ENCODE assay signal across 8 mouse cellular contexts in genomic region chr17:35590410-35591218, GRCm38 (mm10). TPM values are rescaled to one million over a fixed set of nuclear protein-coding genes. Genes with fewer than 3 reads are reported as not detected.
DNase-seq lines count a peak whose midpoint lies in the region; ATAC-seq lines count a peak whose summit lies in the region.

No protein-coding gene starts in this region.

- H3K9me3 ChIP-seq in limb, embryonic 12.5 days: no peaks in the 10 kb centered on the region

- H3K4me1 ChIP-seq in limb, embryonic 12.5 days (replicated peaks): no peaks in the 10 kb centered on the region

- peak; percentile 98 for DNase-seq in 3T3-L1 (ENCODE audit: low read depth, low spot score)
- peak; percentile 56 for DNase-seq in adrenal gland, adult 8-10 months
- peak; percentile 72 for DNase-seq in embryo, embryonic 11.5 days (ENCODE audit: low read depth, low spot score)
- peak; percentile 69 to 71 for DNase-seq in gastrocnemius, postnatal 36 days
- peak; percentile 43 to 72 for DNase-seq in kidney, adult 8-10 months
- peak; percentile 53 to 85 for DNase-seq in spleen, postnatal 4 days (ENCODE audit: low spot score in 2 of 2)

- H3K27ac ChIP-seq in limb, embryonic 12.5 days: no peak overlapping the region

- peak; percentile 79; the same call in 1 of the 2 replicates for ATAC-seq in limb, embryonic 12.5 days (ENCODE audit: insufficient number of reproducible peaks, insufficient read depth, low FRiP score, low TSS enrichment, low read depth)
- peak; percentile 89 for ATAC-seq in monocyte, adult 5-6 weeks (replicated peaks; ENCODE audit: insufficient number of reproducible peaks, low FRiP score, low TSS enrichment, poor library complexity, severe bottlenecking)

- intact Hi-C loops in gastrocnemius, postnatal 36 days (cut with DNase I): no loop called here

- peak overlapping the region; percentile 32 for H3K4me2 ChIP-seq in limb, embryonic 12.5 days

- WGBS in limb, embryonic 12.5 days: 35% methylated on average over 21 of the region's 21 CpGs

- peaks cover 8% of the 10 kb centered on the region; the same call in 1 of the 2 replicates for H3K27me3 ChIP-seq in limb, embryonic 12.5 days

- H3K4me3 ChIP-seq in limb, embryonic 12.5 days (replicated peaks): no peak overlapping the region

- H3K9ac ChIP-seq in limb, embryonic 12.5 days (replicated peaks): no peak overlapping the region

- no peaks in the 10 kb centered on the region for H3K36me3 ChIP-seq in limb, embryonic 12.5 days

RNA-seq across cellular contexts. Expression of gene Sfta2, which starts 10.7 kb away (rescaled TPM):
- not detected for total RNA-seq in adrenal gland, adult 8-10 months (2022)
- not detected for total RNA-seq in gastrocnemius, postnatal 36 days (2021)
- polyA plus RNA-seq in limb, embryonic 12.5 days (2016; fragmentation: Nextera tagmentation; extraction: Ambion mirVana): not detected in 2 replicates
- not detected in 3 replicates for total RNA-seq in monocyte, adult 5-6 weeks (2017)

RNA-seq across cellular contexts. Expression of gene 2300002M23Rik, which starts 23.4 kb away (rescaled TPM):
- not detected for total RNA-seq in adrenal gland, adult 8-10 months (2022)
- total RNA-seq in gastrocnemius, postnatal 36 days (2021): not detected
- 0.17 TPM in 1 of 2 replicates, not detected in the other for polyA plus RNA-seq in limb, embryonic 12.5 days (2016; fragmentation: Nextera tagmentation; extraction: Ambion mirVana)
- not detected in 3 replicates for total RNA-seq in monocyte, adult 5-6 weeks (2017)

RNA-seq across cellular contexts. Expression of gene Gm9573, which starts 35.8 kb away (rescaled TPM):
- not detected for total RNA-seq in adrenal gland, adult 8-10 months (2022)
- total RNA-seq in gastrocnemius, postnatal 36 days (2021): not detected
- polyA plus RNA-seq in limb, embryonic 12.5 days (2016; fragmentation: Nextera tagmentation; extraction: Ambion mirVana): not detected in 2 replicates
- total RNA-seq in monocyte, adult 5-6 weeks (2017): not detected in 3 replicates

RNA-seq across cellular contexts. Expression of gene Cdsn, which starts 38.7 kb away (rescaled TPM):
- 10 to 100 TPM in 1 of 4 experiments, 1 to 10 TPM in 2, under 1 TPM in 1; 0.17 to 12.1 (median 3.0) TPM for total RNA-seq in adrenal gland, adult 8-10 months (2022)
- total RNA-seq in gastrocnemius, postnatal 36 days (2021): not detected
- not detected in 2 replicates for polyA plus RNA-seq in limb, embryonic 12.5 days (2016; fragmentation: Nextera tagmentation; extraction: Ambion mirVana)
- total RNA-seq in monocyte, adult 5-6 weeks (2017): not detected in 3 replicates

RNA-seq across cellular contexts. Expression of gene Mucl3, which starts 52.9 kb away (rescaled TPM):
- not detected for total RNA-seq in adrenal gland, adult 8-10 months (2022)
- not detected for total RNA-seq in gastrocnemius, postnatal 36 days (2021)
- polyA plus RNA-seq in limb, embryonic 12.5 days (2016; fragmentation: Nextera tagmentation; extraction: Ambion mirVana): 0.08 and 0.10 TPM in 2 replicates
- total RNA-seq in monocyte, adult 5-6 weeks (2017): not detected in 3 replicates
